Mouse (Mus musculus) right cerebral cortex, postnatal 4 days (tissue): ENCODE results near the gene Tcl1b1.
"Not testable (repeated sequence)": the region's sequence is repeated elsewhere in the genome, so short reads cannot be mapped to it uniquely, and the experiment has no call there.

Source experiments
- DNase-seq: peaks from one replicate; pipeline ENCODE4 v3.0.0-alpha.2; 2022

Gene Tcl1b1

GRCm38 (mm10) chr12:105199684-105200497, 40.4 kb downstream of the Tcl1b1 start:
- not testable (repeated sequence) for DNase-seq

GRCm38 (mm10) chr12:105201657-105202056, 42.2 kb downstream of the Tcl1b1 start, which contains the start of gene Tcl1b4:
Gene Tcl1b4 (plus strand): TSS chr12:105201957.
- DNase-seq, result not testable (repeated sequence)

GRCm38 (mm10) chr12:105207071-105207470, 47.6 kb downstream of the Tcl1b1 start:
- DNase-seq, result no peak

GRCm38 (mm10) chr12:105208441-105208840, 49.0 kb downstream of the Tcl1b1 start:
- no peak for DNase-seq

- no peak for DNase-seq
Observed at GRCm38 (mm10) chr12:105209231-105209630, 49.7 kb downstream of the Tcl1b1 start.
